Mouse (Mus musculus): ENCODE data around the gene Ces5a.

Ces5a gene

GRCm38 (mm10) chr8:93535730-93536129, at the start of gene Ces5a:
TSS of gene Ces5a (minus strand) at chr8:93535830.
- no peak for DNase-seq (ENCODE audit: low read depth, low spot score)

- DNase-seq (ENCODE audit: low read depth, low spot score), result no peak
These were observed 37.2 kb upstream of the Ces5a start for GRCm38 (mm10) chr8:93572841-93573240.

- DNase-seq (ENCODE audit: low read depth, low spot score), result no peak
These were observed 36.5 kb upstream of the Ces5a start for GRCm38 (mm10) chr8:93572095-93572501.

- DNase-seq (ENCODE audit: low read depth, low spot score), result no peak
These were observed 35.8 kb upstream of the Ces5a start for GRCm38 (mm10) chr8:93571369-93571985.

- DNase-seq (ENCODE audit: low read depth, low spot score), result no peak
These were observed 34.5 kb upstream of the Ces5a start for GRCm38 (mm10) chr8:93570186-93570530.

- DNase-seq (ENCODE audit: low read depth, low spot score), result no peak
These were observed 33.9 kb upstream of the Ces5a start for GRCm38 (mm10) chr8:93569311-93570185.

- DNase-seq (ENCODE audit: low read depth, low spot score), result no peak
These were observed 33.0 kb upstream of the Ces5a start for GRCm38 (mm10) chr8:93568666-93569065.

- DNase-seq (ENCODE audit: low read depth, low spot score), result no peak
These were observed 31.5 kb upstream of the Ces5a start for GRCm38 (mm10) chr8:93567086-93567485.

- no peak for DNase-seq (ENCODE audit: low read depth, low spot score)
These were observed 29.0 kb upstream of the Ces5a start for GRCm38 (mm10) chr8:93564634-93565033.

GRCm38 (mm10) chr8:93563551-93563950, 27.9 kb upstream of the Ces5a start:
- DNase-seq (ENCODE audit: low read depth, low spot score), result no peak

- DNase-seq (ENCODE audit: low read depth, low spot score), result no peak
These were observed 27.1 kb upstream of the Ces5a start for GRCm38 (mm10) chr8:93562557-93563210.

GRCm38 (mm10) chr8:93561271-93561670, 25.6 kb upstream of the Ces5a start:
- no peak for DNase-seq (ENCODE audit: low read depth, low spot score)

GRCm38 (mm10) chr8:93559696-93560095, 24.1 kb upstream of the Ces5a start:
- DNase-seq (ENCODE audit: low read depth, low spot score), result no peak

- no peak for DNase-seq (ENCODE audit: low read depth, low spot score)
These were observed 33.0 kb downstream of the Ces5a start for GRCm38 (mm10) chr8:93502634-93503033.

GRCm38 (mm10) chr8:93499437-93499836, 36.2 kb downstream of the Ces5a start:
- DNase-seq (ENCODE audit: low read depth, low spot score), result no peak

- peak; percentile 60 for DNase-seq (ENCODE audit: low read depth, low spot score)
These were observed 40.3 kb downstream of the Ces5a start for GRCm38 (mm10) chr8:93495330-93495729.

- no peak for DNase-seq (ENCODE audit: low read depth, low spot score)
These were observed 46.9 kb downstream of the Ces5a start for GRCm38 (mm10) chr8:93488743-93489142.

- DNase-seq (ENCODE audit: low read depth, low spot score), result no peak
These were observed 57.4 kb downstream of the Ces5a start for GRCm38 (mm10) chr8:93478211-93478610.

- DNase-seq (ENCODE audit: low read depth, low spot score), result peak; percentile 41
These were observed 65.9 kb downstream of the Ces5a start for GRCm38 (mm10) chr8:93469733-93470132.

- DNase-seq (ENCODE audit: low read depth, low spot score), result no peak
These were observed 81.3 kb downstream of the Ces5a start for GRCm38 (mm10) chr8:93454258-93454877.

Data from forelimb bud, embryonic 11.5 days (tissue).